Mouse (Mus musculus) liver, embryonic 14.5 days (tissue): ENCODE data around the gene Shisa8. TPM values are rescaled to one million over a fixed set of nuclear protein-coding genes. Genes with fewer than 3 reads are reported as not detected.
A peak's percentile ranks its signal among the peaks of the same experiment; 100 is the strongest.

ENCODE experiments used
- ATAC-seq: fragments of 200-750 bp; cut with Nextera tagmentation; 2 replicates; pipeline ENCODE4 v1.8.0; 2017; ENCODE audit warnings: moderate number of reproducible peaks, mild to moderate bottlenecking, moderate library complexity; ENCODE audit not compliant: insufficient read depth
- DNase-seq, 3 experiments: peaks; one replicate each; pipeline ENCODE4 v3.0.0-alpha.2; 2012 to 2013; ENCODE audit warnings: low read depth in 3 of 3, low spot score in 3 of 3
- H3K27ac ChIP-seq: fragments of 300-500 bp; sonication (generic); 2 replicates; pipeline ENCODE4 v1.5.1; 2014; ENCODE audit warnings: moderate library complexity, mild to moderate bottlenecking, control low read depth, inconsistent platforms
- H3K27me3 ChIP-seq: fragments of 300-500 bp; sonication (generic); 2 replicates; pipeline ENCODE4 v1.6.1; 2014; ENCODE audit warnings: mild to moderate bottlenecking, low read length, moderate library complexity; ENCODE audit not compliant: control insufficient read depth, insufficient read depth
- H3K36me3 ChIP-seq: fragments of 300-500 bp; sonication (generic); replicated peaks from 2 replicates; pipeline ENCODE4 v1.6.1; 2014; ENCODE audit warnings: low read depth; ENCODE audit not compliant: control insufficient read depth, insufficient read depth
- H3K4me1 ChIP-seq, 2 experiments: fragments of 200-500 bp in 1 of 2; fragments of 300-500 bp in 1 of 2; sonication (generic) in 1 of 2; replicated peaks; 2 replicates each; pipeline ENCODE4 v1.6.1; 2012 to 2014; ENCODE audit warnings: antibody characterized with exemption in 1 of 2, inconsistent platforms in 1 of 2, low read length in 1 of 2; ENCODE audit not compliant: control insufficient read depth in 2 of 2, insufficient read depth in 2 of 2
- H3K4me2 ChIP-seq: fragments of 300-500 bp; sonication (generic); 2 replicates; pipeline ENCODE4 v1.6.1; 2014; ENCODE audit warnings: low read depth, mild to moderate bottlenecking, control low read depth, moderate library complexity
- H3K4me3 ChIP-seq, 2 experiments: fragments of 200-500 bp in 1 of 2; fragments of 300-500 bp in 1 of 2; sonication (generic) in 1 of 2; 2 replicates each; pipeline ENCODE4 v1.5.1; 2012 to 2014; ENCODE audit warnings: low read depth in 2 of 2, low read length in 2 of 2, mild to moderate bottlenecking in 2 of 2, control low read depth in 1 of 2, inconsistent platforms in 1 of 2, moderate library complexity in 1 of 2; ENCODE audit not compliant: insufficient read depth in 1 of 2
- H3K9ac ChIP-seq: fragments of 300-500 bp; sonication (generic); replicated peaks from 2 replicates; pipeline ENCODE4 v1.6.1; 2014; ENCODE audit warnings: mild to moderate bottlenecking, control low read depth, moderate library complexity
- H3K9me3 ChIP-seq: fragments of 300-500 bp; sonication (generic); 2 replicates; pipeline ENCODE4 v1.6.1; 2016; ENCODE audit warnings: low read length, mixed read lengths; ENCODE audit not compliant: control insufficient read depth
- CTCF ChIP-seq: IDR thresholded peaks from 2 replicates; pipeline ENCODE4 v1.5.1; 2016; ENCODE audit warnings: antibody characterized with exemption, low read depth, control low read depth
- EP300 ChIP-seq: IDR thresholded peaks from 2 replicates; pipeline ENCODE4 v1.6.1; 2016; ENCODE audit warnings: antibody characterized with exemption, low read depth
- WGBS: fragments of 180-500 bp; shearing (Covaris S2); extraction: QIAGEN DNeasy Blood & Tissue Kit; methylation state at CpG from one replicate; pipeline ENCODE4 v1.1.7; 2014; ENCODE audit not compliant: insufficient replicate concordance; 5-methylcytosine and 5-hydroxymethylcytosine counted together
- polyA plus RNA-seq, 2 experiments: library from polyadenylated mRNA; depleted of rRNA in 1 of 2; stranded (reverse) in 1 of 2; unstranded in 1 of 2; fragments of >200 nt; fragmentation: Nextera tagmentation in 1 of 2; extraction: Ambion mirVana in 1 of 2; gene quantifications; 2 replicates each; pipeline versions ENCODE4 v1.2.1 to v1.2.3; 2012 to 2014

Gene Shisa8
- polyA plus RNA-seq, 2 experiments, result 0.05 to 0.15 TPM

DNA sequence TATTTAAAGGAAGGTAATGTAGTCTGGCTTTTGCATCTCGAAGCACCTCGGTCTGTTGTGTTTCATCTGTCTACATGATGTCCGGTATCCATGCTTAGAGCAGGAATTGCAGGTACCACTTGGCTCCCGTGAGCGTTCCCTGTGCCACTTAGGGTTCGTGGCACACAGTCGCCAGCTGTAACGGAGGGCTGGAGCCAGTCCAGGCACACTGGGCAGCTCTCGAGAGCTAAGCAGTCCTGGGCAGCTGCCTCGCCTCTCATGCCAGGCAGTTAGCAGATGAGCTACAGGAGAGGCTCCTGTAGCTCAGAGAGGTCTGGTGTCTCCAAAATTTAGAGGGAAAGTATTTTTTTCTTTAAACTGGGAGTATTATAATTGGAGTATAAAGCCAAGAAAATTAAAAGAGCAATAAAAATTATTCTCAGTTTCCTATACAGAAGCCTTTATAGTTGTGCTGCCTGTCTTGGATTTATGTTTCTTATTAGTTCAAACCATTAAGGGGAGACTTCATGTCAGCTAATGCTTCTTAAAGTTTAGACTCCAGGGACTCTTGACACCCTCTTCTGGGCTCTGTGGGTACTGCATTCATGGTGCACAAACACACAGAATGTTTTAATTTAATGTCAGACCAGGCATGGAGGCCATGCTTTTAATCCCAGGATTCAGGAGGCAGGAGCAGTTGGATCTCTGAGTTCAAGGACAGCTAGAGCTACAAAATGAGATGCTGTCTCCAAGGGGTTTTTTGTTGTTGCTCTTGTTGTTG lies 24.0 kb downstream of the Shisa8 start:
- Histone ChIP-seq H3K9me3 (no peaks in the 10 kb centered on the region), H3K9ac (no peak overlapping the region), H3K27ac (peak overlapping the region; percentile 88; the same call in 1 of the 2 replicates), H3K4me2 (no peak overlapping the region), H3K4me1 (peaks cover 41 to 43% of the 10 kb centered on the region in 2 experiments), H3K27me3 (no peaks in the 10 kb centered on the region), H3K4me3 (no peak overlapping the region), H3K36me3 (peaks cover 52% of the 10 kb centered on the region)
- ATAC-seq, result no peak
- DNase-seq, result peak in 1 of 3 experiments; percentile 67
- TF ChIP-seq CTCF, result peak; percentile 71
- no peak for TF ChIP-seq EP300
- WGBS, result 91% methylated on average over 10 of the region's 10 CpGs

DNA sequence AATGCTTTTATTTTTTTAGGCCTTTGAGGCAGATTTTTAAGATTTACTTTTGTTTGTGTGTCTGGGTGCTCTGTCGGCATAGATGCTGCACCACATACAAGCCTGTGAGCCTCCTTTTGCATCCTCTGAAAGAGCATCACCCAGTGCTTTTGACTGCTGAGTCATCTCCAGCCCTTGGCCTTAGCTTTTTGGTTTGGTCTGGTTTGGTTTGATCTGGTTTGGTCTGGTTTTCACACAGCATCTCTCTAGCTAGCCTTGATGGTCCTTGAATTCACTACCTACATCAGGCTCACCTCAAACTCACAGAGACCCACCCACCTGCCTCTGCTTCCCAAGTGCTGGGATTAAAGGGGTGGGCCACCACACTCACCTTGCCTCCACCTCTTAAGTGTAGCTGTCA lies 24.7 kb downstream of the Shisa8 start:
- Histone ChIP-seq H3K27me3 (no peaks in the 10 kb centered on the region), H3K4me1 (peaks cover 48 to 51% of the 10 kb centered on the region in 2 experiments), H3K9me3 (peaks cover 1% of the 10 kb centered on the region; the same call in 1 of the 2 replicates), H3K9ac (0 out of 2 replicates have a peak overlapping the region, but pooled peaks have one; percentile 41), H3K36me3 (peaks cover 53% of the 10 kb centered on the region), H3K4me3 (no peak overlapping the region), H3K27ac (peak overlapping the region; percentile 88), H3K4me2 (no peak overlapping the region)
- ATAC-seq (no peak), DNase-seq (no peak)
- TF ChIP-seq CTCF (no peak), EP300 (peak; percentile 35)
- WGBS, result 90% methylated on average over 1 of the region's 1 CpGs

DNA sequence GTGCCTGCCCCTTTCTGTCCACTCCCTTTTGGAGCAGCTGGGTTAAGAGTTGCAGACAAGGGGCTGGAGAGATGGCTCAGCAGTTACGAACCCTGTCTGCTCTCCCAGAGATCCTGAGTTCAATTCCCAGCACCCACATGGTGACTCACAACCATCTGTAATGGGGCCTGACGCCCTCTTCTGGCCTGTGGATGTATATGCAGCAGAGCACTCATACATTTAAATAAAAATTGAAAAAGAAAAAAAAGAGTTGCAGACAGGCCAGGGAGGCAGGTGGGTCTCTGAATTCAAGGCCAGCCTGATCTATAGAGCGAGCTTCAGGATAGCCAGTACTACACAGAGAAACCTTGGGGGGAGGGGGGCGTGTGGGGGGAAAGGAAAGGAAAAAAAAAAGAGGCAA lies 25.2 kb downstream of the Shisa8 start:
- H3K4me2 ChIP-seq, result no peak overlapping the region
- no peak overlapping the region for H3K9ac ChIP-seq
- 83% methylated on average over 4 of the region's 4 CpGs for WGBS
- ATAC-seq (no peak), DNase-seq (no peak)
- no peak overlapping the region for H3K4me3 ChIP-seq
- peaks cover 48 to 51% of the 10 kb centered on the region in 2 experiments for H3K4me1 ChIP-seq
- TF ChIP-seq EP300 (no peak), CTCF (peak; percentile 22; the same call in 1 of the 2 replicates)
- peaks cover 6% of the 10 kb centered on the region for H3K9me3 ChIP-seq
- peak overlapping the region; percentile 88 for H3K27ac ChIP-seq
- peaks cover 54% of the 10 kb centered on the region for H3K36me3 ChIP-seq
- H3K27me3 ChIP-seq, result no peaks in the 10 kb centered on the region

DNA sequence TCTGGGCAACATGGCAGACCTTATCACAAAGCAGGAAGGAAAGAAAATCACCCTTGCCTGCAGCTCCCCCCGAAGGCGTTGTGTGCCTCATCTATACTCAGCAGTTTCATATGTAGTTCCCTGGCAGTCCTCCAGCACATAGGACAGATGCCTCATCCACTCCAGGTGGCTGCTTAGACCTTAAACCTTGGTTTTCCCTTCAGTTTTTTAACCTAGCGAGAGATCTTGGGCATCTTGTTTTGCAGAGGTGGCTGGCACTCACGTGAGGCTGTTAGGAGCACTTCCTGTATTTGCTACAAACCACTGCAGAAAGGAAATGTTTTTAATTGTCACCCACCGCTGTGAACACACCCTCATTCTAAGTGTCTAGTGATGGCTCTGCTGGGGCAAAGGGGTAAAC lies 25.7 kb downstream of the Shisa8 start:
- H3K4me3 ChIP-seq, result no peak overlapping the region
- peaks cover 54% of the 10 kb centered on the region for H3K36me3 ChIP-seq
- ATAC-seq (peak; percentile 1; the same call in 1 of the 2 replicates), DNase-seq (no peak)
- peaks cover 7% of the 10 kb centered on the region for H3K9me3 ChIP-seq
- H3K4me2 ChIP-seq, result peak overlapping the region; percentile 75
- no peaks in the 10 kb centered on the region for H3K27me3 ChIP-seq
- 34% methylated on average over 5 of the region's 5 CpGs for WGBS
- peak overlapping the region; percentile 88 for H3K27ac ChIP-seq
- peak overlapping the region; percentile 19 for H3K9ac ChIP-seq
- H3K4me1 ChIP-seq, result peaks cover 48 to 51% of the 10 kb centered on the region in 2 experiments
- TF ChIP-seq CTCF, result peak; percentile 28; the same call in 1 of the 2 replicates
- TF ChIP-seq EP300, result no peak

DNA sequence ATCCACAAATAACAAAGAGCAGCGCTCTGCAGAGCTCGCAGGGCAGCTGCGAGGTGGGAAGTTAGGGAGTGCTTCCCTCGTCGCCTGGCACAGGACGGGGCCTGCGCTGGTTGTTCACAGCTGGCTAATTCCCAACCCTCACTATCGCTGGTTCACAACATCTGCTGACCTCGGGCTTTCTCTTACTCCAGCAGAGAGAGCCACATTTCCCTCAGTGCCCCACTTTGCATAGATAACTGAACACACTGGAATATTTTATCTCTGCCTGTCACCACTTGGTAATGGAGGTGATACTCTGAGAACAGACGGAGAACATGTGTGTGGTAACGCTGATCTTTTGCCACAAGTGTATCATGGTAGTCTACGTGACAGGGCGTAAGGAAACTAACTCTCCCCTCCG lies 26.5 kb downstream of the Shisa8 start:
- Histone ChIP-seq H3K4me2 (peak overlapping the region; percentile 75), H3K36me3 (peaks cover 54% of the 10 kb centered on the region), H3K27me3 (no peaks in the 10 kb centered on the region), H3K9me3 (peaks cover 7% of the 10 kb centered on the region), H3K9ac (peak overlapping the region; percentile 73), H3K4me3 (no peak overlapping the region; a peak in 1 of 4 replicates), H3K27ac (peak overlapping the region; percentile 88), H3K4me1 (peaks cover 50 to 51% of the 10 kb centered on the region in 2 experiments)
- ATAC-seq (peak; percentile 72), DNase-seq (peak; percentile 71 to 78 (median 74))
- TF ChIP-seq EP300, result peak; percentile 87
- TF ChIP-seq CTCF, result no peak
- 16% methylated on average over 14 of the region's 14 CpGs for WGBS
